Mouse (Mus musculus): ENCODE data around the gene Ncoa6.

DNA sequence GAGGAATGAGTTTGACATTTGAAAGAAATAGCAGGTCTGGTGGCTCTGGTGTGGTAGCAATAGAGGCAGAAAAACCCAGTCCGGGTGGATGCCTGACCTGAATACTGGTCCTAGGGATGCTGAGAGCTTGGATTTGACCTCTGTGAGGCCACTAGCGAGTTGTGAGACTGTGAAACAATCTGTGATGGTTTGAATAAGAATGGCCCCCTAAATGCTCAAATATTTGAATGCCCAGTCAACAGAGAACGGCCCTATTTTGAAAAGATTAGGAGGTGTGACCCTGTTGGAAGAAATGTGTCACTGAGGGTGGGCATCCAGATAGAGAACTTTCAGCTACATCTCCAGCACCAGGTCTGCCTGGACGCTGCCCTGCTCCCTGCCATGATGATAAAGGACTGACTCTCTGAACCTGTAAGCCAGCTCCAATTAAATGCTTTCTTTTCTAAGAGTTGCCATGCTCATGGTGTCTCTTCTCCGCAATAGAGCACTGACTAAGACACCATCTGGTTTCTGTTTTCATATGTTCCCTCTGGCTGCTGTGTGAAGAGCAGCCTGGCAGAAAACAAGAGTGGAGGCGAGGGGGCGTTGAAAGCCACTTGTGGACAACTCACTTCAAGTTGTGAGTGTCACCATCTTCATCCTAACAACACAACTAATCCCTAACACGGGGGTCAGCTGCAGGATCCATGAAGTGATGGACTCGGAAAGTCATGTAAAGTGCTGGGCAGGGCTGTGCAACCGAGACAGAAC lies 34.2 kb upstream of the Ncoa6 start:
- TF ChIP-seq CTCF (IDR thresholded peaks at IDR 0.05) (no peak), EP300 (IDR thresholded peaks at IDR 0.05) (no peak)
